Mouse (Mus musculus) fibroblast of lung, adult 2 months (primary cell): Measurements from ENCODE around the gene Atp6v0a4.

Experiments
- DNase-seq: peaks from one replicate; pipeline ENCODE4 v3.0.0-alpha.2; 2011; ENCODE audit warnings: low read depth

The Atp6v0a4 gene

DNA sequence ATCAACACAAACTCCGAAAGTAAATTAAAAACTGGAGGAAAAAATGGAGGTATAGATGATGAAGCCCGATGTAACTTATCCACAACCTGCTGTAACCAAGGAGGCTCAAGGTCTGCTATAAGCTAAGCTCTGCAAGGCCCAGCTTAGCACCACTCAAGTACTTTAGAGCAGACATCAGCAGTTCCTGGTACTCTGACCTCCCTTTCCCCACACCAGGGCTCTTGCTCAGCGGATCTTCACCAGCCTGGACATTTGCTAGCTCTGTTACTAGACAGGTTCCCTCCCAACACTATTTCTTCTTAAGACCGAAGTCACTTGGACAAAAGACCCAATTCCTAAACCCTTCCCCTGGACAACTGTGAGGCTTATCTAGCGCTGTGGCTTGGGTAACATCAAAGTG, 496 bp upstream of the Atp6v0a4 start:
- DNase-seq = no peak

DNA sequence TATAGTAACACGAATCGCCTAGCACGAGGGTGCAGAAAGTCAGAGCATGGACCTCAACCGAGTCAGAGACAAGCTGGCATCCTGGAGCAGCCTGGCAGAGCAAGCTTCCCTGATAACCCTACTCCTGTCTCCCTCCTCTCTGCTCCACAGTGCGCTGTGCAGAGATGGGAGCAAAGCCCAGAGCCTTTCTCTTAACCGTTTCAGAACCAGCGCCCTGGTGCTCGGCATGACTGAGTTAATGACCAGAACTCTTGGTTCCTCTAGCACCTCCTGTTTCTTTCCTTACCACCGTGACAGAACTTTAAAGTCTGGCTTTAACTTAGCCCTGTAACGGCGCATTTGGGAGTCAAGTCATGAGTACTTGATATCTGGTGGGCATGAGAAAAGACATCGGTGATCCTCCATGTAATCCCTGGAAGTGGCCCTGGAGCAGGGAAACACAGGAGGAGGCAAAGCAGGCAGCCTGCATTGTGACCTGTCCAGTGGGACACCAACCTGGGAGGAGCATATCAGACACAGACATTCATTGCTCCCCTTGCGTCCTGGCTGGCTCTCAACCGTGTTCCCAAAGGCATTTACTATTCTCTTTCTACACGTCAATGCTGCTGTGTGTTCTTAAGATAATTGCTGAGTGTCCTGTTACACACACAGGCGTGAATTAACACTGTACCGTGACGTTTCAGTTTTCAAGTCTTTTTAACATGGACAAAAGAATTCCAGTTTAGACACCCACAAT, 747 bp downstream of the Atp6v0a4 start:
- DNase-seq = no peak

DNA sequence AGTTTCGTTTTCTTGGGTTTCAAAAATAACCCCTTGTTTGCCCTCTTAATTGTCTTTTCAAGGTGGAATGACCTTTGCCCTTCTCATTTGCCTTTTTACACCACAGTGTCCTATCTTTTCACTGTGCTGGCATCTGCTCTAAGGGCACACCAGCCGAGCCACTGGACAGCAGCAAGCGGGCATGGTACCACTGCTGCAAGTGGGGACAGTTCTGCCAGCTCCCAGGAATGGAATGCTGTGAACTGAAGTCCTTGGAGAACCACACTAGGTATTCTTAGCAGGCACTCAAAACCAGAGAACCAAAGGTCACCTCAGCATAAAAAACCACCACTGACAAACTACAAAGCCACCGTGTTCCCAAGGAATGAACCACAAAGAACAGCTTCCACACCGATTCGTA, 1.6 kb downstream of the Atp6v0a4 start:
- DNase-seq = no peak

DNA sequence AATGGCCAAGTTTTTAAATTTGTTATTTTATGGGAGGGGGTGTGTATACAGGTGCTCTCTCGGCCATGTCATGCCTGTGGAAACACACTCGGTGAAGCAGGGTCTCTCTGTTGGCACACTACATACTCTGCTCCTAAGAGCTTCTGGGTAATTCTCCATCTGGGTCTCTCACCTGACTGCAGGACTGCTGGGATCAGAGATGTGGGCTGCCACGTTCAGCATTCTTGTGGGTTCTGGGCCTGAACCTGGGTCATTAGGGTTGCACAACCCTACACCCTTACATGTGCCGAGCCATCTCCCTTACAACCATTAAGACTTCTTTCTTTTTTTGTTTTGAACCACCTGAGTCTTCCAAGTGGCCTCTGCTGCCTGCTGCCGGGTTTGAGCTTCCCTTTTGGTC, 2.5 kb downstream of the Atp6v0a4 start:
- no peak for DNase-seq

DNA sequence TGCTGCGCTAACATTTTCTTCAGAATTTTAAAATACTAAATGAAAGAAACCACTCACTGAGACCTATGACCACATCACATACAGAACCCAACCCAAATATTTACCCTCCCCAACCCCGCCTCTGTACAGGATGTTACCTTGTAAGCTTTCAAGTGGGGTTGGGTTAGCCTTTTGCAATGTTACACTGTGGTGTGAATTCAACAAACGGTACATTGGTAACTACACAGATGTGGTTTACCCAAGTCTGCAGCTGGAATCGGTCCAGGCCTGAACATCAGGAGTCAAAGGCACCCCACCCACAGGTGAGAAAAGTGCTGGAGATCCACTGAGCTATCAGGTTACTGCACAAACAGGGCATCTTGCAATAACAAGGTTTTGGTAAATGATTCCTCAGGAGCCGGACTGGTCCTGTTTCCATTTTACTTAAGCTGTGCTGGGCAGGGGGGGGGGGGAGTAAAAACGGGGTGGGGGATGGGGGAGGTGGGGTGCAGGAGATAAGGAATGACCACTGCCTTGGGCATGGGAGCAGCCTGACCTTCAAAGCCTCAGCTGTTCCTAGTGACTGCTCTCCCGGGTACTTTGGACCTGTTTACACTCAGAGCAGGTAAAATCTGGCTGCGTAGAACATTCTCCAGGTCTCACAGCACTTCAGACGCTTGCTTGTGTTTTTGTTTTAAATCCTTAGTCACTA, 3.6 kb downstream of the Atp6v0a4 start:
- DNase-seq = no peak

DNA sequence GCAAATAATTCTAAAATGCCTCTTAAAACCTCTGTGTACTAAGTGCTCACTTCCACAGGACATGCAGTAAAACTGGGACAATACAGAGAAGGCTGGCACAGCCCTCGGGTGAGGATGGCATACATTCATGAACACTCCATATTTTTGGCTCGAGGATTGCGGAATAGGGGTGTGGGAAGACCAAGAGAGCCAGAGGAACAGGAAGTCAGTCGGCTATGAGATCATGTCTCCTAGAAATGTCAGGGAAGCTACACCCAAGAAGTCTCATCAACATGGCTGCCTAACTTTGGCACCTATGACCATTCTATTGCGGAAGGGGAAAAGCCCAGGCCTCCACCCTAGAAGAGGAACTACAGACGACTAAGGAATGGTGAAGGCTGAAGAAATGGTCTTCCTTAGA, 6.0 kb downstream of the Atp6v0a4 start:
- DNase-seq = no peak

DNA sequence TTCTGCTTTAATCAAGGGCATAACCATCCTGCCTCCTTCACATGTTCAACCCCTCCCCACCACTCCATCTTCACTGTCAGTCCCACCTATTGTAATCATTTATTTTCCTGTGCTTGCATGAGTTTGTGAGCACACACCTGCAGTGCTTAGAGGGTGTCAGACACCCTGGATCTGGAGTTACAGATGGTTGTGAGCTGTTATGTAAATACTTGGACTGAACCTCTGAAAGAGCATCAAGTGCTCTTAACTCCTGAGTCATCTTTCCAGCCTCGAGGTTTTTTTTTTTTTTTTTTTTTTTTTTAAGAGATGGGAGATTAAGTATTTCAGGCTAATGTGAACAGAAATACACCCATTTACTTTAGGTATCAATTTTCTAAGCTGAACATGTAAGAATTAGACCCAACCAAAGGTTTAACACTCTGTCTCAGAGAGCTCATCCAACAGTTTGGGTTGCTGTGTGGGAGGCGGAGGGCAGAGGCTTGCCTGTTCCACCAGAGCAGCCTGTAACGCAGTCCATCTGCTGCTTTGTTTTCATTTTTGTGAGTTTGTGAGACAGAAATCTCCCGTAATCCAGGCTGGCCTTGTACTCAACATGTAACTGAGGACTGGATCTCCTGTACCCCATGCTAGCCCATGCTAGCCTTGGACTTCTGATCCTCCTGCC, 8.1 kb downstream of the Atp6v0a4 start:
- no peak for DNase-seq

DNA sequence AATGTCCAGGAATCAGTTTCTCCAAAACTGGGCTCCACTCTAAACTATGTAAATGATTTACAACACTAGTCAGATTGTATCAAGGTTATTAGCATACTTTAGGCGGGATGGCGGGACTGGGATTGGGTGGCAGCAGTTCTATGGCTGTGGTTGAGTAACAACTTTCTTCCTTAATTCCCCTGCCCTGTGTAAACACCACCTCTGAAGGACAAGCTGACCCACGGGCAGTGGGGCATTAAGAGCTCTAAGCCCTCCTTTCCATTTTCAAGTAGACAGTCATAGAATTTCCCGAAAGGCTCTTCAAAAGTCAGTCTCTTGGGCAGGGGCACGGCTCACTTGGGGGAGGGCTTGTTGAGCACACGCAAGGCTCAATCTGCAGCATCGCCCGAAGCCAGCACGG, 13.5 kb downstream of the Atp6v0a4 start:
- no peak for DNase-seq

DNA sequence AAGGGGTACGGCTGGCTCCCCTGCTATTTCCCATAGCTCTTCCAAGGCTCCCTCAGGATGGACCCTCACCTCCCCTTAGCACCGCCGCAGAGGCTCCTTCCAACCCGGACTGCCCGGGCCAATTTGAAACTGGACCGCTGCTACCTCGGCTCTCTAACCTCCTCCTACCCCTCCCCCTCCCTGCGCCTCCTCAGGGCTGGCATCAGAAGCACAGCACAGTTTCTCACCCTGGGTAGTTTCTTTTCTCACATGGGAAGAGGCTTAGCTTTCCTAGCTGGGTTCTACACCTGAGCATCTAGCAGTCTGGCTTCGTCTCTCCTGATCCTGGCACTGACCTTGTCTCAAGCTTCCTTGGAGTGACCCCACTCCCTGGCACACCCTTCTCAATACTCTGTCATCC, 14.5 kb downstream of the Atp6v0a4 start:
- DNase-seq = no peak

DNA sequence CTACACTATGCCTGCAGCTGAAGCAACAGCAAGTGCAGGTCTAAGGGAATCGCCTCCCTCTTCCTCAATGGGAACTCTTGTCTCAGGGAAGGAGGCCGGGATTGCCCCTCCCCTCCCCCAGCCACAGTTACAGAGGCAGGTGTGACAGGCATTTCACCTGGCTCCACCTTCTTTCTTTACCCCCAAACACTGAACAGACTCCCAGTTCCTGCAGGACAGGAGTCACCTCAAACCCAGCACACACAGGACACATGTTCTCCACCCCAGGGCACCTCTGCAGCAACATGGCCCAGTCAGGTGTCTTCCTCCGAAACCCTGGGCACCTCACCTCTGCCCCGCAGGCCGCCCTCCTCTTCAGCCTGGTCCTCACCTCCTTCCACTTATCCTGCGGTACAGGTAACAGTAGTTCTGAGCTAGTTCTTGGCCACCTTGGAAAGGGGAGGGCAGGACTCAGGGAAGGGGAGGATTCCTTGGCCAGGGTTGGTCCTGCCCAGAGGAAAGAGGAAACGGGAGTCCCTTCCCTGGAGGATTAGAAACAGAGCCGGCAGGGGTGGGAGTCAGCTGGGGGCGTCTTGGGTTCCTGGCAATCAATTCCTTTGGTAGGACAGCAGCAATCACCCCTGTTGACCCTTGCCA, 15.1 kb downstream of the Atp6v0a4 start, which contains the start of gene Tmem213:
TSS of gene Tmem213 (plus strand) at position 96 of the 636 bp plus-strand sequence.
- DNase-seq = no peak

DNA sequence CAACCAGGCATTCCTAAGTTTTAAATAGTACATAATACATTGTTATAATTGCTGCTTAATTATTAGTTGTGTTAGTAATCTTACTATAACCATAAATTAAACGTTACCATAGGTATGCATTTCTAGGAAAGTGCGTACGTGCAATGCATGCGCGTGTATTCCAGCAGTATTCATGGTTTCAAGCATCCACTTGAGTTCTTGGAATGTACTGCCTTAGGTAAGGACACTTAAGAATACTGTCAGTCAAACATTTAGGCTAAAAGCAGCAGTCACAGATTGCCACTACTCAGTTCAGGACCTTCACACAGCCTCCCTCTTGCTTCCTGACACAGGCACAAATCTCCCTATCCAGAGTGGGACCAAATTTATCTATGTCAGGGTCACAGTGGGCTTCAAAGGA, 15.9 kb downstream of the Atp6v0a4 start:
- no peak for DNase-seq

DNA sequence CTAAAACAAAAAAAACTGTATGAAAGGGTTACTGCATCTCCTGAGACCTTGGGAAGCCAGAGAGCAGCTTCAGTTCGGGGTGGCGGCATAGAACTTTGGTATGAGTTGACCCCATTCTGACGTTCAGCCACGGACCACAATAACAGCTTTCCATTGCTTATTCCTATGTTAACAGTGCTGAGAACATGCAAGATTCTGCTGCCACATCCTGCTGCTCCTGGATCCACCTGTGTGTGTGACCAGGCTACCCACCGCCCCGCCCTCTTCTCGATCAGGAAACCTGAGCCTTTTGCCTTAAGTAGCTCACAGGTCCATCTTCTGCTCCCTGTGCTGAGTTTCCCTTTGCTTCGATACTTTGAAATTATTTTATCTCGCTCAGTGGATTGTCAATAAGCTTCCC, 18.5 kb downstream of the Atp6v0a4 start:
- DNase-seq = no peak

DNA sequence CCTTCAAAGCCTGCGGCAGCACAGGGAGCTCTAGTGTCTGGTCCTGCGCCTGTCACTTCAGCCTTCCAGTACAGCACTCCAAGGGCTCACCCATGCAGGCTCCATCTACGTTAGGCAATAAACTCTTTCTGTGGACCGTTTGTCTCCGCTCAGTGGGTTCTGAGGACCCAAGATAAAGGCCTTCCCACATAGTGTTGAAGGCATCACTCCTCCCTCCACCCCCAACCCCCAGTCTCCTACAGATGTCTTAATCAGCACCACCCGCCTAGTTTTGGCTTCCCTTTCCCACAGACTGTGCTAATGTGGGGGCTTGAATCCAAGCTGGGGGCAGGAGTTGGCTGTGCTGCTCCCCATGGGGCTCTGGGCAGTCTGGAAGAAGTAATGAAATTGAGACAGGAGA, 20.6 kb downstream of the Atp6v0a4 start:
- DNase-seq = no peak

DNA sequence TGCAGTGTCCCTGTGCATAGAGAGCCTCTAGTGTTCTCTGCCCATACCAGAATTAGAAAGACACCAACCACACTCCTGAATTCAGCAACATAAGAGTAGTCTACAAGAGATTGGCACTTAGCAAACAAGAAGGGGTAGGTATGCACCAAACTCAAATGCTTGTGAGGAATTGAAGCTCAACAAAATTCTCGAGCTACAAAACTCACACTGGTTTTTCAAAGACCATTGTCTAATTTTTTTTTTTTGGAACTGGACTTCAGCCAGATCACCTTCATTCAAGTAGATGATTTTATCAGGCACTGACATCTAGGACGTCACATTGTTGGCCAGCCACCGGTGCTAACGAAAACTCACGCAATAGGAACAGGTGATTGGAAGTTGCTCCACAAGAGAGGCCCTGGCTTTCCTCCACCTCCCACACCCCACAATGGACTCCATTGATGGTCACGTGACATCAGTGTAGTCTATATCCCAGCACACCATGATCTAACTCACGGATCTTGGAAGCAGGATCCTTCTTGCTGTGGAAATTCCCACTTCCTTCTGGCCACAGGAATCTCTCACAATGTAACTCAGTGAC, 22.1 kb downstream of the Atp6v0a4 start:
- no peak for DNase-seq

DNA sequence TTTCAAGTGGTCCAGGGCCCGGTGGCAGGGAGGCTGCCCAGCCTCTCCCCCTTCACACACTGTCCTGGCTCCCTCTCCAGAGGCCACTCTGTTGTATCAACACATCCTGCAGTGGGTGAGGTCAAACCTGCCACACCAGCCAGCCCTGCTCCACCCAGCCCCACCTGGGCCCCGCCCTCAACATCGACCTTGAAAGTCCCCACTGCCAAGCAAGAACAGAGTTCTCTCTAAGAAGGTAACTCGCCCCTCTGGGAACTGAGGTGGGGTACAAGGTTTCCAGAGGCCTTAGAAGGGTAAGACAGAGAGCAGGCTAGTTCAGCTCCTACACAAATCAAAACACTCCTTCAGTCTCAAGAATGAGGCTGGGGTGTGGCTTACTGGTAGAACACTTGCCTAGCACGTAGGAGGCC, 27.4 kb downstream of the Atp6v0a4 start:
- DNase-seq = no peak

DNA sequence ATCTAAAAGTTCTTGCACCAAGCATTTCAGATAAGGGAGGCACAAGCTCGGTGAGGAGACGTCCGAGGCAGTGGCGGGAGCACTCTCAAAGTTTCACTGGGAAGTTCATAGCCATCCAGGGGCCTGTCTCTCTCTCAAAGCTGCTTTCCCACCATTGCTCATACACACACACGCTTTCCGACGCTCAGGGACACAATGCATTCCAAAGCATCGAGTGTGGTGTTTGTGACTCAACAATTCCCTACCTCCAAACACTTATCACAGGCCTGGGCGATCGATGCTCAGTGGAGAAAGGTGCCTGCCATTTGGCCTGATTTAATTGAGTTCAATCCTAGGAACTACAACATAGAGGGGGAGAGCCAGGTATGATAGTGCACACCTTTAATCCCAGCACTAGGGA, 29.7 kb downstream of the Atp6v0a4 start:
- DNase-seq = no peak

DNA sequence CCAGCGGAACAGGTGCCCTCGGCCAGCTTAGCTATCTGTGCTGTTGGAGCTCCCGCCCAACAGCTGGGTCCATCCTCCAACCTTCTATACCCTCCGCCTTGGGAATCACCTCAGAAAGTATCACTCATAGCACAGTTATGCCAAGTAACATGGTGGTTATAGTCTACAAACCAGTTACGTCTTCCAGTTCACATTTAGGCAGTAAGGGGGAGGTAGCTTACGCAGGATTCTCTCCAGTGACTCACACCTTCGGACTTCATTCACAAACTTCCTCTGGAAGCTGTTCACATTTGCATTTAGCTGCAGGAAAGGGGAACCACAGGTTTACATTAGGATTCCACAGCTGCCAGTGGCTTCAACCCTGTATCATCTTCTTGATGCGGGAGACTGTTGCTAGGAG, 31.8 kb downstream of the Atp6v0a4 start:
- no peak for DNase-seq

DNA sequence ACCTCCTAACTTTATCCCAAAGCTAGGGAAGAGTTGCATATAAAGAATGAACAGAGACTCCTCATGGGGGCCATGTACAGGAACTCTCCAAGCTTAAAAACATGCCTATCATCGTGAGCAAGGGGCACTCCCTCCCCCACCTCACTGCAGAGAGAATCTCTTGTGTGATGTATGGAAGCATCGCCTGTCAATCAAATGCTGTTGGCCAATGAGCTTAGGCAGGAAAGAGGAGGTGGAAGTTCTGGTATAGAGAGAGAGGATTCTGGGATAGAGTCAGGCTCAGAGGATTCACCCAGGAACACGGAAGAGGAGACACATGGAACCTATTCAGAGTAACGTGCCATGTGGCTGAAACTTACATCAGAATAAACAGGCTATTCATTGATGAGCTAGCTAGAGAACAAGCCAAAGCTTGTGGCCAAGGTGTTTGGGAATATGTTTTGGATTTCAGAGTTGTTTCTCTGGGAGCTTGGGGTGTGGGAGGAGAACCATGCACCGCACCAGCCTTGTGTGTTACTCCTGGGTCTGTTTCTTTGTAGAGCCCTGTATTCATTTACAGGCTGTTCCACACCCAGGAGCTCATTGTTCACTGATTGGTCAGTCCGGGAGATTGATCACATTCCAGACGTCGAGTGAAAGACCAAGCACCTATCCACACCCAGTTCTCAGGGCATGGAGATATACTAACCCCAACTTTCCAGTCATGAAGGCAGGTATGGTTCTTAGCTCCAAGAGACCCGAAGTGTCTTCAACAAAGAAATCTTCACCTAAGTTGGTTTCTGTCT, 37.0 kb downstream of the Atp6v0a4 start:
- no peak for DNase-seq

DNA sequence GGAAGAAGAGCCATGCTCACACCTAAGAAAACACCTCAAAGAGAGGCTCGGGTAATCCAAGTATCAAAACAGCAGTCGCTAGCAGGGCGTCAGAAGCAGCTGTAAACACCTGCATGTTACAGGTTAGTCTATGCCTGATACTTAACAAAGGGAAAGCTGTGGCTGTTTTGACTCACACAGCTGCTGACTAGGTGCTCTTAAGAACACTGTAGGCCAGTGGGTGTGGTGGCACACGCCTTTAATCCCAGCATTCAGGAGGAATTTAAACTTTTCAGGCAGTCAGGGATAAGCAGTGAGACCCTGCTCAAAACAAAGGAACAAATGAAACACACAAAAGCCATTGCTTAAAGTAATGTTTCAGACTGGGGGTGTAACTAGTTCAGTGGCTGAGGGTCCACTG, 41.2 kb downstream of the Atp6v0a4 start:
- DNase-seq = no peak

DNA sequence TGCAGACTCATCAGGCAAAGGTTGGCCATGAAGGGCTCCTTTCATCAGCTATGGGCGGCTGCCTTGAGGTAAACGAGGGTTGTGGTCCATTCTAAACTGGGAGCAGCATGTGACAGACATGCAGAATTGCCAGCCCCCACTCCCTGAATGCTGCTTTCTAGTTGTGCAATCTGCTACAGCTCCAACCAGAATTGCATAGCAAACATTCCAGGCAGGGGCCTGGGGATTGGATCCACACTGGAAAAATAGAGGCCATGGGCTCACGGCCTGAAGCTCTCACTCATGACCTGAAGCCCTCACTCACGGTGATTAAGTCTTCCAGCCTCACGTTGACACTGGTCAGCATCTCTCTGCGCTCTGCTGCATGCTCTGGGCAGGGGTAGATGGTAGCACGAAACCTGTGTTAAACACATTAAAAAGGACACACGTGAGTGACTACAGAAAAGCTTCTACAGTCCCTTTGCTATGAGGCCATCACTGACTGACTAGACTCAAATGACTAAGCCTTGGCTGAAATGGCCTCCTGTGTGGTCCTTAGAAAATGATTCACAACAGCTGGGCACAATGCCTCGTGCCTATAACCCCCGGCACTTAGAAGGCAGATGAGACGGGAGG, 42.6 kb downstream of the Atp6v0a4 start:
- DNase-seq = peak; percentile 87

DNA sequence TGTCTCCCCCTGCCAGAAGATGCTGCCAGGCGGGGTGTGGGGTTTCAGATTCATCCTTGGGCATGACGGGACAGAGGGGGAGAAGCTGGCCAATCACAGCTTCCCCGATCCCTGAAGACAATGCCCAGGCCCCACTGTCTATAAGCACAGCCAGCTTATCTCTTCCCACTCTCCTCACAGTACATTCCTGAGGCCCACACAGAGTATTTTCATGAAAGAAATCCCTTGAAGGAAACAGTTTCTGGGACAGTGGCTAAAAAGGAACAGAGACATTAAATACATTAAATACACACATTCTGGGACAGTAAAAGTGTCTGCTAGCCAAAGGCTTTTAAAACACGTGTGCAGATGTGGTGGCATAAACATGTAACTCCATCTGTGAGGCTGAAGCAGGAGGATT, 44.0 kb downstream of the Atp6v0a4 start:
- DNase-seq = no peak
